Mouse (Mus musculus): ENCODE measurements around the gene Mfsd4a.

Mfsd4a gene

GRCm38 (mm10) chr1:131990083-131990760 is 77.6 kb downstream of the Mfsd4a start:
- DNase-seq (ENCODE audit: low read depth, low spot score) = no peak

GRCm38 (mm10) chr1:131989476-131989875 is 78.4 kb downstream of the Mfsd4a start:
- DNase-seq (ENCODE audit: low read depth, low spot score) = no peak

- no peak for DNase-seq (ENCODE audit: low read depth, low spot score)
Observed at GRCm38 (mm10) chr1:131987432-131987831, 80.4 kb downstream of the Mfsd4a start.

- DNase-seq (ENCODE audit: low read depth, low spot score) = no peak
Observed at GRCm38 (mm10) chr1:131983806-131984205, 84.1 kb downstream of the Mfsd4a start.

- DNase-seq (ENCODE audit: low read depth, low spot score) = peak; percentile 84
Observed at GRCm38 (mm10) chr1:131982907-131983306, 85.0 kb downstream of the Mfsd4a start.

- DNase-seq (ENCODE audit: low read depth, low spot score) = peak; percentile 84
Observed at GRCm38 (mm10) chr1:131981378-131982013, 86.4 kb downstream of the Mfsd4a start.

- no peak for DNase-seq (ENCODE audit: low read depth, low spot score)
Observed at GRCm38 (mm10) chr1:131980471-131980870, 87.4 kb downstream of the Mfsd4a start.

- DNase-seq (ENCODE audit: low read depth, low spot score) = no peak
Observed at GRCm38 (mm10) chr1:131976886-131977285, 91.0 kb downstream of the Mfsd4a start.

- DNase-seq (ENCODE audit: low read depth, low spot score) = no peak
Observed at GRCm38 (mm10) chr1:131973991-131974390, 93.9 kb downstream of the Mfsd4a start.
